Mouse (Mus musculus) heart, postnatal 0 days (tissue): ENCODE measurements around the gene Ptges3l. TPM values are rescaled to one million over a fixed set of nuclear protein-coding genes. Genes with fewer than 3 reads are reported as not detected.
A peak's percentile ranks its signal among the peaks of the same experiment; 100 is the strongest.
"Not testable (repeated sequence)": the region's sequence is repeated elsewhere in the genome, so short reads cannot be mapped to it uniquely, and the experiment has no call there.

Experiments used
- ATAC-seq: fragments of 200-750 bp; cut with Nextera tagmentation; 2 replicates; pipeline ENCODE4 v1.8.0; 2017; ENCODE audit warnings: low read depth, moderate number of reproducible peaks, moderate library complexity; ENCODE audit not compliant: insufficient read depth
- DNase-seq: peaks from one replicate; pipeline ENCODE4 v3.0.0-alpha.2; 2016; ENCODE audit warnings: low spot score
- H3K27ac ChIP-seq: fragments of 300-500 bp; sonication (generic); 2 replicates; pipeline ENCODE4 v1.5.1; 2014; ENCODE audit warnings: low read depth, mild to moderate bottlenecking
- H3K27me3 ChIP-seq: fragments of 300-500 bp; sonication (generic); 2 replicates; pipeline ENCODE4 v1.6.1; 2014; ENCODE audit warnings: low read length, mixed read lengths; ENCODE audit not compliant: control insufficient read depth, insufficient read depth
- H3K36me3 ChIP-seq: fragments of 300-500 bp; sonication (generic); replicated peaks from 2 replicates; pipeline ENCODE4 v1.6.1; 2014; ENCODE audit warnings: low read length, mixed read lengths; ENCODE audit not compliant: control insufficient read depth, insufficient read depth
- H3K4me1 ChIP-seq: fragments of 300-500 bp; sonication (generic); 2 replicates; pipeline ENCODE4 v1.6.1; 2014; ENCODE audit warnings: antibody characterized with exemption; ENCODE audit not compliant: control insufficient read depth, insufficient read depth
- H3K4me2 ChIP-seq: fragments of 300-500 bp; sonication (generic); 2 replicates; pipeline ENCODE4 v1.6.1; 2014; ENCODE audit warnings: low read depth, mild to moderate bottlenecking, low read length, moderate library complexity
- H3K4me3 ChIP-seq: fragments of 300-500 bp; sonication (generic); 2 replicates; pipeline ENCODE4 v1.5.1; 2014; ENCODE audit warnings: low read depth, low read length
- H3K9ac ChIP-seq: fragments of 300-500 bp; sonication (generic); replicated peaks from 2 replicates; pipeline ENCODE4 v1.6.1; 2014; ENCODE audit warnings: low read depth, low read length, mixed read lengths
- H3K9me3 ChIP-seq: fragments of 300-500 bp; sonication (generic); replicated peaks from 2 replicates; pipeline ENCODE4 v1.6.1; 2016; ENCODE audit warnings: low read length; ENCODE audit not compliant: control insufficient read depth
- CTCF ChIP-seq: IDR thresholded peaks from 2 replicates; pipeline ENCODE4 v1.5.1; 2016; ENCODE audit warnings: antibody characterized with exemption, control low read depth, low read depth
- EP300 ChIP-seq: IDR thresholded peaks from 2 replicates; pipeline ENCODE4 v1.6.1; 2016; ENCODE audit warnings: antibody characterized with exemption, low read depth
- WGBS: fragments of 180-500 bp; shearing (Covaris S2); extraction: QIAGEN DNeasy Blood & Tissue Kit; methylation state at CpG from one replicate; pipeline ENCODE4 v1.1.7; 2014; 5-methylcytosine and 5-hydroxymethylcytosine counted together
- polyA plus RNA-seq: library from polyadenylated mRNA; unstranded; fragments of >200 nt; fragmentation: Nextera tagmentation; extraction: Ambion mirVana; gene quantifications from 2 replicates; pipeline ENCODE4 v1.2.1, GENCODE M21; 2015
- total RNA-seq: library from RNA; depleted of rRNA; stranded (reverse); fragments of >200 nt; gene quantifications from 2 replicates; pipeline ENCODE4 v1.2.3, GENCODE M21; 2014; ENCODE audit warnings: low replicate concordance

Ptges3l gene
- total and polyA plus RNA-seq, 2 experiments from 2014 or later = 32.8 to 86.9 TPM

GRCm38 (mm10) chr11:101448274-101448746 lies 23.2 kb upstream of the Ptges3l start, which contains the start of gene Ifi35:
Gene Ifi35, plus strand, starts transcription at chr11:101448407.
- TF ChIP-seq EP300 = no peak
- no peak for TF ChIP-seq CTCF
- Histone ChIP-seq H3K4me3 (peak within 1 kb of the TSS; percentile 78), H3K9ac (peak within 1 kb of the TSS; percentile 72), H3K27me3 (no peaks in the 10 kb centered on the region), H3K9me3 (no peaks in the 10 kb centered on the region), H3K4me2 (peak within 1 kb of the TSS; percentile 68), H3K4me1 (peaks cover 15% of the 10 kb centered on the region), H3K36me3 (peaks cover 22% of the 10 kb centered on the region), H3K27ac (peak within 1 kb of the TSS; percentile 92)
- WGBS = 9% methylated on average over 10 of the region's 10 CpGs
- ATAC-seq (peak; percentile 78), DNase-seq (peak; percentile 89)

DNA sequence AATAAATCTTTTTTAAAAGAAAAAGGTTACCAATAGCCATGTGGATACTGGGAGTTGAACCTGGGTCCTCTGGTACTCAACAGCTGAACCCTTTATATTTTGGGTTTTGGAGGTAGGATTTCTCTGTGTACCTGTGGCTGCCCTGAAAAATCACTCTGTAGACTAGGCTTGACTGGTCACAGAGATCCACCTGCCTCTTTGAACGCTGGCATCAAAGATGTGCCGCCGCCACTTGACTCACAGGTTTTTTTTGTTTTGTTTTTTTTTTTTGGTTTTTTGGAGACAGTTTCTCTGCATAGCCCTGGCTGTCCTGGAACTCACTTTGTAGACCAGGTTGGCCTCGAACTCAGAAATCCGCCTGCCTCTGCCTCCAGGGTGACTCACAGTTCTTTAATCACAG lies 22.7 kb upstream of the Ptges3l start:
- Histone ChIP-seq H3K9ac (no peak overlapping the region; the same call in 1 of the 2 replicates), H3K27me3 (no peaks in the 10 kb centered on the region), H3K4me1 (peaks cover 13% of the 10 kb centered on the region), H3K9me3 (no peaks in the 10 kb centered on the region), H3K4me2 (peak overlapping the region; percentile 68), H3K4me3 (peak overlapping the region; percentile 78), H3K36me3 (peaks cover 22% of the 10 kb centered on the region), H3K27ac (peak overlapping the region; percentile 92)
- no peak for DNase-seq
- WGBS = 85% methylated on average over 5 of the region's 5 CpGs
- no peak for ATAC-seq
- TF ChIP-seq CTCF (no peak), EP300 (no peak)

DNA sequence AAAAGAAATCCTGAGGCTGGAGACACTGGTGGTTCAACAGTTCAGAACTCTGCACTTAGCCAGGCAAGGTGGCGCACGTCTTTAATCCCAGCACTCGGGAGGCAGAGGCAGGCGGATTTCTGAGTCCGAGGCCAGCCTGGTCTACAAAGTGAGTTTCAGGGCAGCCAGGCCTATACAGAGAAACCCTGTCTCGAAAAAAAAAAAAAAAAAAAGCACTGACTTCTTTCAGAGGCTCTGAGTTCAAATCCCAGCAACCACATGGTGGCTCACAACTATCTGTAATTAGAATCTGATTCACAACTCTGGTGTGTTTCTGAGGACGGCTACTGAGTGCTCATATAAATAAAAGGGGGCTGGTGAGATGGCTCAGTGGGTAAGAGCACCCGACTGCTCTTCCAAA lies 21.7 kb upstream of the Ptges3l start:
- DNase-seq, H3K27ac ChIP-seq, H3K4me2 ChIP-seq, H3K9ac ChIP-seq, H3K9me3 ChIP-seq, H3K27me3 ChIP-seq, H3K4me3 ChIP-seq, H3K4me1 ChIP-seq, ATAC-seq: not testable (repeated sequence)
- peaks cover 22% of the 10 kb centered on the region for H3K36me3 ChIP-seq
- WGBS = 91% methylated on average over 8 of the region's 8 CpGs

DNA sequence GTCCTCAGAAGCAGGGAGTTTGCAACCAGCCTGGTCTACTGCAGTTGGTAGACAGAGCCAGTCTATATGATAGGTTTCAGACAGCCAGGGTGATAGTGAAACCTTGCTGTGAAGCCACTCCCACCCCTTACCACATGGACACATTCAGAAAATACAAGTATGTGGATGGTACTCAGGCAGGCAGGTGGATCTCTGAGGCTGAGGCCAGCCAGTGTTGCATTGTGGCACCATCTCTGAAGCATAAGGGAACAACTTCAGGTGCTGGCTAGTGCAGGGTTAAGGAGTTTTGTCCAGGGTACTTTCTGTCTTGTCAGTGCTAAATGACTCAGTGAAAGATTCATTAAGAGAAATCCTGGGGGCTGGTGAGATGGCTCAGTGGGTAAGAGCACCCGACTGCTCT lies 21.2 kb upstream of the Ptges3l start:
- no peak overlapping the region for H3K4me2 ChIP-seq
- DNase-seq (no peak), ATAC-seq (no peak)
- peaks cover 22% of the 10 kb centered on the region for H3K36me3 ChIP-seq
- H3K4me3 ChIP-seq = no peak overlapping the region
- WGBS = 87% methylated on average over 1 of the region's 1 CpGs
- no peaks in the 10 kb centered on the region for H3K9me3 ChIP-seq
- H3K27ac ChIP-seq = no peak overlapping the region
- H3K27me3 ChIP-seq = no peaks in the 10 kb centered on the region
- no peak overlapping the region for H3K9ac ChIP-seq
- TF ChIP-seq CTCF = no peak
- no peak for TF ChIP-seq EP300
- peaks cover 5% of the 10 kb centered on the region for H3K4me1 ChIP-seq

GRCm38 (mm10) chr11:101442760-101443159 lies 17.6 kb upstream of the Ptges3l start:
- H3K9ac ChIP-seq = peak overlapping the region; percentile 95
- H3K4me3 ChIP-seq = peak overlapping the region; percentile 84
- no peaks in the 10 kb centered on the region for H3K27me3 ChIP-seq
- 0 out of 2 replicates have a peak, but pooled peaks have one; percentile 0 for ATAC-seq
- TF ChIP-seq EP300 (no peak), CTCF (no peak)
- WGBS = under 1% methylated on average over 14 of the region's 14 CpGs
- no peaks in the 10 kb centered on the region for H3K4me1 ChIP-seq
- H3K9me3 ChIP-seq = no peaks in the 10 kb centered on the region
- H3K4me2 ChIP-seq = peak overlapping the region; percentile 71
- H3K27ac ChIP-seq = peak overlapping the region; percentile 91
- no peak for DNase-seq
- H3K36me3 ChIP-seq = peaks cover 22% of the 10 kb centered on the region

GRCm38 (mm10) chr11:101442127-101442693 lies 17.1 kb upstream of the Ptges3l start, which contains the start of gene Rpl27:
Gene Rpl27, plus strand, starts transcription at chr11:101442298.
- no peaks in the 10 kb centered on the region for H3K4me1 ChIP-seq
- no peaks in the 10 kb centered on the region for H3K9me3 ChIP-seq
- peaks cover 22% of the 10 kb centered on the region for H3K36me3 ChIP-seq
- peak; percentile 100 for DNase-seq
- WGBS = under 1% methylated on average over 42 of the region's 42 CpGs
- ATAC-seq = peak; percentile 98
- no peaks in the 10 kb centered on the region for H3K27me3 ChIP-seq
- peak within 1 kb of the TSS; percentile 84 for H3K4me3 ChIP-seq
- H3K9ac ChIP-seq = peak within 1 kb of the TSS; percentile 95
- peak within 1 kb of the TSS; percentile 71 for H3K4me2 ChIP-seq
- peak; percentile 89 for TF ChIP-seq CTCF
- TF ChIP-seq EP300 = peak; percentile 96
- H3K27ac ChIP-seq = peak within 1 kb of the TSS; percentile 91

DNA sequence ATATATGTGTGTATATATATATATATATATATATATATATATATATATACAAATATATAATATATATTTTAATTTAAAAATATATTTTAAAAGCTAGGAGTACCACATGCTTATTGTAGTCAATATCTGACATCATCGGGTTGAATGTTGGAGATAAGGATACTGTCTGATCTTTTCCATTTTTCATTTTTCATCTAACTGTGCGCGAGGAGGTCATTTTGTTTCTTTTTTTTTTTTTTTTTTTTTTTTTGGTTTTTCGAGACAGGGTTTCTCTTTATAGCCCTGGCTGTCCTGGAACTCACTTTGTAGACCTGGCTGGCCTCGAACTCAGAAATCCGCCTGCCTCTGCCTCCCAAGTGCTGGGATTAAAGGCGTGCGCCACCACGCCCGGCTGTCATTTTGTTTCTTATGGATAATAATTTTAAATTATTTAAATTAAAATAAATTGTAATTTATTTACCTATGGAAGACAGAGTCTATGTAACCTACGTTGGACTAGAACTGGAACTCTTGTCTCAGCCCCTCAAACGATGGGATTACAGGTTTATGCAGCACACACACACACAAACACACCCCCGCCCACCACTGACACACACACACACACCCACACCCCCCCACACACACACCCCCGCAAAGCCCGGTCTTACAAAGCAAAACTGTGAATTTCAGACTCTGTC lies 16.5 kb upstream of the Ptges3l start:
- Histone ChIP-seq H3K4me3 (peak overlapping the region; percentile 26), H3K4me2 (peak overlapping the region; percentile 53), H3K36me3 (peaks cover 22% of the 10 kb centered on the region)
- not testable (repeated sequence) for H3K27me3 ChIP-seq, H3K4me1 ChIP-seq, H3K9me3 ChIP-seq, ATAC-seq, DNase-seq, H3K27ac ChIP-seq, H3K9ac ChIP-seq
- 37% methylated on average over 14 of the region's 15 CpGs for WGBS

DNA sequence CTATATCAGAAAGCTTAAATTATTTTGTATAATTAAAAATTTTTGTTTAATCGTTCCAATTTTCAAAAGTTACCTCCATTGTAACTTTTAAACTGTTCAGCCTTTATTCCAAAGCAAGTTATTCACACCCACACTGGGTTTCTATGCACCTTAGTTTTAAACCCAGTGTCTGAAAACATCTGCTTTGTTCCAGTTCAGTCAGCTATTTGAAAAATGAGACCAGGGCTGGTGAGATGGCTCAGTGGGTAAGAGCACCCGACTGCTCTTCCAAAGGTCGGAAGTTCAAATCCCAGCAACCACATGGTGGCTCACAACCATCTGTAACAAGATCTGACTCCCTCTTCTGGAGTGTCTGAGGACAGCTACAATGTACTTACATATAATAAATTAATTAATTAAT lies 12.9 kb upstream of the Ptges3l start:
- H3K27ac ChIP-seq, DNase-seq, H3K4me1 ChIP-seq, H3K27me3 ChIP-seq, ATAC-seq, H3K9me3 ChIP-seq, H3K4me2 ChIP-seq, H3K9ac ChIP-seq, H3K4me3 ChIP-seq: not testable (repeated sequence)
- 53% methylated on average over 3 of the region's 3 CpGs for WGBS
- H3K36me3 ChIP-seq = peaks cover 28% of the 10 kb centered on the region
